Mouse (Mus musculus) stomach, postnatal 0 days (tissue): Measurements from ENCODE around the gene Tmc6.

ENCODE experiments used
- CTCF ChIP-seq: IDR thresholded peaks from 2 replicates; pipeline ENCODE4 v1.5.1; 2016; ENCODE audit warnings: antibody characterized with exemption, low read depth, mild to moderate bottlenecking, moderate library complexity
- EP300 ChIP-seq: optimal IDR thresholded peaks from 2 replicates; pipeline ENCODE3; 2016; ENCODE audit warnings: antibody characterized with exemption

DNA sequence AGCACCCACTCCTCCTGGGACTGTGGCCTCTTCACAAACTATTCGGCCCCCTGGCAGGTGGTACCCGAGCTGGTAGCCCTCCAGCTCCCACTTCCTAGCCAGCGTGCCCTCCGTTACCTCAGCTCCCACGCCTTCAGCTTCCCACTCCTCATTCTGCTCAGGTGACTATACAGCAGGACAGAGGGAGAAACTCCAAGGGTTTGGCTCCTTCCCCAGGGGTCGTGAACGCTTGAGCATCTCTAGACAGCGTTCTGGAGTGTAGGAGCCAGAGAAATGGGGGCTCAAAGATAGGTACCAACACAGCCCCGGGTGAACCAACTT, 9.4 kb upstream of the Tmc6 start:
- TF ChIP-seq CTCF (no peak), EP300 (no peak)
